Mouse (Mus musculus) small intestine, adult 2 months (tissue): ENCODE measurements at regions not wholly inside any gene's neighbourhood (a gene's known extent, or its start where the extent isn't known, plus 50 kb on each side); places are given as distances from the start of the nearest gene placed in this dataset.

ENCODE experiments used
- H3K27ac ChIP-seq: fragments of 200-500 bp; 2 replicates; pipeline ENCODE4 v1.5.1; 2012; ENCODE audit warnings: low read depth, low read length, control low read depth, inconsistent platforms; ENCODE audit not compliant: insufficient read depth
- H3K27me3 ChIP-seq: fragments of 200-500 bp; 2 replicates; pipeline ENCODE4 v1.6.1; 2012; ENCODE audit warnings: mild to moderate bottlenecking, moderate library complexity, low read length, inconsistent platforms; ENCODE audit not compliant: control insufficient read depth, insufficient read depth
- H3K36me3 ChIP-seq: fragments of 200-500 bp; 2 replicates; pipeline ENCODE4 v1.6.1; 2012; ENCODE audit warnings: mild to moderate bottlenecking, low read length, control low read depth, inconsistent platforms; ENCODE audit not compliant: control insufficient read depth, insufficient read depth
- H3K4me1 ChIP-seq: fragments of 200-500 bp; 2 replicates; pipeline ENCODE4 v1.6.1; 2012; ENCODE audit warnings: low read length, inconsistent platforms, mixed read lengths; ENCODE audit not compliant: control insufficient read depth, insufficient read depth, insufficient read length
- H3K4me3 ChIP-seq: fragments of 200-500 bp; 2 replicates; pipeline ENCODE4 v1.5.1; 2012; ENCODE audit warnings: low read depth, mild to moderate bottlenecking, control low read depth, inconsistent platforms, low read length, moderate library complexity
- CTCF ChIP-seq: fragments of 200-500 bp; IDR thresholded peaks from 2 replicates; pipeline ENCODE4 v1.5.1; 2012; ENCODE audit warnings: low read depth, mild to moderate bottlenecking, control low read depth, inconsistent platforms, low read length, moderate library complexity, mixed read lengths; ENCODE audit not compliant: insufficient replicate concordance, insufficient read length; ENCODE audit errors: extremely low read depth
- POLR2A ChIP-seq: fragments of 200-500 bp; IDR thresholded peaks from 2 replicates; pipeline ENCODE4 v1.6.1; 2012; ENCODE audit warnings: low read depth, mild to moderate bottlenecking, control low read depth, inconsistent platforms, low read length, moderate library complexity
- WGBS: fragments of 180-500 bp; shearing (Covaris S2); methylation state at CpG from one replicate; pipeline ENCODE4 v1.1.7; 2018; 5-methylcytosine and 5-hydroxymethylcytosine counted together

DNA sequence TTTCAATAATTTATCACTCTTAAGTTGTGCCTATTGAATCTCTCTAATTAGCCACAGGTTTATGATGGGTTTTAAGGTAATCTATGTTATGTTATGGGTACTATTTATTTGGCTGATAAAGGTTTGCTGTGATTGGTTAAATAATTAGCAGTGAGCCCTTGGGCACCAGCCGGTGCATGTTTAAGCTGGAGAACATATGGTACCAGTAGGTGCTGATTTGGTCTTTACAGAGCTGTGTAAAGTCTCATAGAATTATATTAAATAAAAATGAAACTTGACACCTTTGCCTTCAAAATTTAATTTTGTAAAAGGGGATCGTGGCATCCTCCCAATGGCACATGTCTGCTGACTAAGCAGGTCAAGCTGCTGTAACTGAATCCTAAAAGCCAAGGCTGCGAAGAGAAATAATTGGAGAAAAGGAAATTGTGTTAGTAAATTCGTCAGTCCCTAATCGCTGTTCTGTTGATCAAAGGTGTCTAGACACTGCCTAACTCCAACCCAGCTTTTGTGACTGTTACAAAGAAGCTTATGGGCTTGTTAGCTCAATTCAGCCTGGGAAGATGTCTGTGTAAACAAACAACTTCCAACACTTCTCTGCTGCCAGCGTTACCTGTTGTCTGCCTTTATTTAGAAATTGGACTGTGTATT lies 2234.6 kb downstream of the 4930444P10Rik start:
- no peak for TF ChIP-seq CTCF
- no peak for TF ChIP-seq POLR2A
- H3K4me1 ChIP-seq = no peaks in the 10 kb centered on the region
- 59% methylated on average over 6 of the region's 6 CpGs for WGBS
- no peaks in the 10 kb centered on the region for H3K27me3 ChIP-seq
- no peaks in the 10 kb centered on the region for H3K36me3 ChIP-seq
- no peak overlapping the region for H3K4me3 ChIP-seq
- no peak overlapping the region for H3K27ac ChIP-seq

DNA sequence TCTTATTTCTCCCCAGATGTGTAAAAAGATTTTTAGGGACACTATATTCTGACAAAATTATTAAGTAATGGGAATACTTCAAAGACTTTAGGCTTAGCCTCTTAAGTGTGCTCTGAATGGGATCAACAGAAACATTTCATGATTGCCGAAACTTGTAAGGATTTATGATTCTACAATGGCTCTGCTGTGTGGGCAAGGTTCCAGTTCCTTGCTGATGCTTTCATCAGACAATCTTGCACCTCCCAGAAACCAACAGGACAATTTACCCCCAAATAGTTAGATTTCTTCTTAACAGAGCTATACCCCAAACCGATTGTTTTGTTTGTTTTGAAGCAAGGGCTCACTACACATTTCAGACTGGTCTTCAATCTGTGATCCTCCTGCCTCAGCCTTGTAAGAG lies 2236.1 kb downstream of the 4930444P10Rik start:
- H3K36me3 ChIP-seq = no peaks in the 10 kb centered on the region
- no peaks in the 10 kb centered on the region for H3K4me1 ChIP-seq
- H3K27me3 ChIP-seq = no peaks in the 10 kb centered on the region
- no peak for TF ChIP-seq CTCF
- no peak for TF ChIP-seq POLR2A
- no peak overlapping the region for H3K27ac ChIP-seq
- 67% methylated on average over 2 of the region's 2 CpGs for WGBS
- no peak overlapping the region for H3K4me3 ChIP-seq

DNA sequence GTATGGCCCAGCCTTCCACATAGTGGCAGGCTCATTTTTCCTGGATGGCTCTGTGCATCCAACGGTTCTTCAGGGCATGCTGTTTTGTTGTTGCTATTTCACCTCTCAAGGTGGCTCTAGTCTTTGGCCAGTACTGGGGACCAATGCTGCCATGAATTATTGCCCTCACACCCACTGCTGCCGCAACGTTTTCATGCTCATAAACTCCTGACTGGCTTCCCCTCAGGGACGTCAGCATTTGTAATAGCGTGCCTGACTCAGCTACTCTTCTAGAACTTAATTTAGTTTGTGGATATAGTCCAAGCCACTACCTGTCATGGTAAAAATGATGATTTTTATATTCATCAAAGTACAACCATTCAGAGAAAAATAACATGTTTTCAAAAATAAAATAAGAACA lies 2242.0 kb downstream of the 4930444P10Rik start:
- WGBS = 80% methylated on average over 5 of the region's 5 CpGs
- TF ChIP-seq CTCF = no peak
- no peak for TF ChIP-seq POLR2A
- H3K27ac ChIP-seq = no peak overlapping the region
- no peaks in the 10 kb centered on the region for H3K4me1 ChIP-seq
- H3K27me3 ChIP-seq = no peaks in the 10 kb centered on the region
- no peaks in the 10 kb centered on the region for H3K36me3 ChIP-seq
- no peak overlapping the region for H3K4me3 ChIP-seq

DNA sequence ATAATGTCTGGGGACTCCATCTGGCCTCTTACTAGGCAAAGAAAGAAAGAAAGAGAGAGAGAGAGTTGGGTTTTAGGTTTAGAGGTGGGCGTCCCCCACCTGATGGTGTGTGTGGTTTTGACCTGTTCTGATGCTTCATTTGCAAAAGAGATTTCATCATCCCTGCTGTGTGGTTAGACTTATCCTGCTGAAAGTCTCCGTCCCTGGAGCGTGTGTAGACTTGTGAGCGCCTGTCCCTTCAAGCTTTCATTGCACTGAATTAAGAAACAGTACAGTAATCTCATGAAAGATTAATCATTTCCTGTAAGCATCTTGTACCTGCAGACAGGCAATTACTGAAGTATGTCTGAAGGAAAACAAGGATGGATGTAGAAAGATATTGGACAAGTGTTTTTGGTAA lies 2244.1 kb downstream of the 4930444P10Rik start:
- WGBS = 80% methylated on average over 4 of the region's 4 CpGs
- Histone ChIP-seq H3K27ac (no peak overlapping the region), H3K36me3 (no peaks in the 10 kb centered on the region), H3K27me3 (no peaks in the 10 kb centered on the region), H3K4me3 (no peak overlapping the region), H3K4me1 (no peaks in the 10 kb centered on the region)
- TF ChIP-seq POLR2A = no peak
- TF ChIP-seq CTCF = no peak

DNA sequence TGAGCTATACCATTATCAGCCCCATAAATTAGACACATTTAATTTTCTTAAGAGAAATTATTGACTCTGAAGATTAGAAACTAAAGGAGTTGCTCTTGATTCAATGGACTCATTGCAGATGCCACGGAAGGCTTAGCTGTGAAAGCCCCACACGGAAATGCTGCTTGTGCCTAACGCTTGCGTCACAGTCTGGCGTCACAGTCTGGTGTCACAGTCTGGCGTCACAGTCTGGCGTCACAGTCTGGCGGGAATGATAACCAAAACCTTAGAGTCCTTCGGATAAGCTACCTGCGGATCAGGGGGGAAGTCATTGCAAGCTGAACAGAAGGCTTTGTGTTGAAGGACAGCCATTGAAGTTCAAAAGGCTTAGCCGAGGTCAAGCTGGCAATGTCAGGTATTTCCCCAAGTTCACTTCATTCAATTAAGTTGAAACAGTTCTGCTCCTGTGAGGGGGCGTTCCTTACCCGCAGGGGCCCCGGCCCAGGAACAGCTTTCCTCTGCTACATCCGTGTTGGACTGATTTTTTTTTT lies 2246.7 kb downstream of the 4930444P10Rik start:
- no peak overlapping the region for H3K4me3 ChIP-seq
- TF ChIP-seq POLR2A = no peak
- TF ChIP-seq CTCF = no peak
- no peaks in the 10 kb centered on the region for H3K36me3 ChIP-seq
- no peaks in the 10 kb centered on the region for H3K27me3 ChIP-seq
- no peak overlapping the region for H3K27ac ChIP-seq
- WGBS = 78% methylated on average over 15 of the region's 15 CpGs
- H3K4me1 ChIP-seq = no peaks in the 10 kb centered on the region

DNA sequence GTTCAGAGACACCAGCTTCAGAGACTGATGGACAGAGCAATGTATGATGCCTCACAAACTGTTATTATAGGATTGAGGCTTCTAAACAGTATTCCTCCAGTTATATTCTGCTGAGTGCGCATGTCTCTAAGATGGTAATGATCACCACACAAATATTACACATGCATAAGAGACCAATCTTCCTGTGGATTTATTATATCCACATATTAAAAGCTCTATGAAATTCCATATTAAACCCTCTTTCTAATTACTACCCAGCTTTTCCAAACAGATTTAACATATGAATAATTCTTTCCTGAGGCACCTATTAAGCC lies 2252.9 kb downstream of the 4930444P10Rik start:
- Histone ChIP-seq H3K4me1 (no peaks in the 10 kb centered on the region), H3K4me3 (no peak overlapping the region), H3K27ac (no peak overlapping the region), H3K27me3 (no peaks in the 10 kb centered on the region), H3K36me3 (no peaks in the 10 kb centered on the region)
- WGBS = 91% methylated on average over 1 of the region's 1 CpGs
- TF ChIP-seq CTCF (no peak), POLR2A (no peak)

DNA sequence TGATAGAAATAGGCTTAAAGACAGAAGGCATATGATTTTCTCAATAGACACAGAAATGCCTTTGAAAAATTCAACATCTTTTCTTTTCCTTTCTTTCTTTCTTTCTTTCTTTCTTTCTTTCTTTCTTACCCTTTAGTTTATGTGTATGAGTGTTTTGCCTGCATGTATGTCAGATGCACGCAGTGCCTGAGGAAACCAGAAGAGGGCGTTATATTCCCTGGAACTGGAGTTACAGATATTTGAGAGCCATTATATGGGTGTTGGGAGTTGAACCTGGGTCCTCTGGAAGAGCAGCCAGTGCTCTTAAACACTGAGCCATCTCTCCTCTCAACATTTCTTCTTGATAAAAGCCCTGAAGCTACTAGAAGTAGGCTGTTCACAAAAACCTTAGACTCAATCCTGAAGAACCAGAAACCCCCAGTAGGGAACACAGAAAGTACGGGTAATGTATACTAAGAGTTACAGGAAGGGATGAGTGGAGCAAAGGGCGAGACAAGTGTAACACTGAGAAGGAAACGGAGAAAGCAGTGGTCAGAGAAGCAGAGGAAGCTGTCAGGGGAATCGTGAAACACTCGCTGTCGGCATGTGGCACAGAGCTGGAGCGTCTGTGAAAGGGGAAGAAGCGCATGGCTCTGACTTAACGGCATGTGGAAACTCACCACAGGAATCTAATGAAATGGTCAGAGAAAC lies 2253.4 kb downstream of the 4930444P10Rik start:
- Histone ChIP-seq H3K27ac (no peak overlapping the region), H3K4me3 (no peak overlapping the region), H3K4me1 (no peaks in the 10 kb centered on the region), H3K27me3 (no peaks in the 10 kb centered on the region), H3K36me3 (no peaks in the 10 kb centered on the region)
- 66% methylated on average over 11 of the region's 11 CpGs for WGBS
- TF ChIP-seq CTCF (no peak), POLR2A (no peak)
